Mouse (Mus musculus) forebrain, embryonic 14.5 days (tissue): ENCODE measurements around the gene Ppp5c. TPM values are rescaled to one million over a fixed set of nuclear protein-coding genes. Genes with fewer than 3 reads are reported as not detected.

ENCODE experiments used
- ATAC-seq: fragments of 200-750 bp; cut with Nextera tagmentation; 2 replicates; pipeline ENCODE4 v1.8.0; 2017; ENCODE audit warnings: mild to moderate bottlenecking, moderate library complexity
- DNase-seq: peaks from one replicate; pipeline ENCODE4 v3.0.0-alpha.2; 2015; ENCODE audit warnings: low spot score
- H3K27ac ChIP-seq: fragments of 300-500 bp; sonication (generic); 2 replicates; pipeline ENCODE4 v1.5.1; 2014; ENCODE audit warnings: low read depth, mild to moderate bottlenecking, control low read depth, low read length, moderate library complexity
- H3K27me3 ChIP-seq: fragments of 300-500 bp; sonication (generic); replicated peaks from 2 replicates; pipeline ENCODE4 v1.6.1; 2014; ENCODE audit warnings: low read length, control low read depth, mixed read lengths; ENCODE audit not compliant: control insufficient read depth, insufficient read depth
- H3K36me3 ChIP-seq: fragments of 300-500 bp; sonication (generic); 2 replicates; pipeline ENCODE4 v1.6.1; 2014; ENCODE audit warnings: low read length, control low read depth; ENCODE audit not compliant: control insufficient read depth, insufficient read depth
- H3K4me1 ChIP-seq: fragments of 300-500 bp; sonication (generic); 2 replicates; pipeline ENCODE4 v1.6.1; 2014; ENCODE audit warnings: antibody characterized with exemption, low read length, control low read depth; ENCODE audit not compliant: control insufficient read depth, insufficient read depth
- H3K4me2 ChIP-seq: fragments of 300-500 bp; sonication (generic); 2 replicates; pipeline ENCODE4 v1.6.1; 2014; ENCODE audit warnings: mild to moderate bottlenecking, control low read depth, low read length
- H3K4me3 ChIP-seq: fragments of 300-500 bp; sonication (generic); 2 replicates; pipeline ENCODE4 v1.5.1; 2014; ENCODE audit warnings: low read depth, low read length, control low read depth
- H3K9ac ChIP-seq: fragments of 300-500 bp; sonication (generic); 2 replicates; pipeline ENCODE4 v1.6.1; 2014; ENCODE audit warnings: mild to moderate bottlenecking, low read length, control low read depth, moderate library complexity
- H3K9me3 ChIP-seq: fragments of 300-500 bp; sonication (generic); replicated peaks from 2 replicates; pipeline ENCODE4 v1.6.1; 2016; ENCODE audit warnings: low read length, control low read depth, mixed read lengths; ENCODE audit not compliant: control insufficient read depth
- WGBS: fragments of 180-500 bp; shearing (Covaris S2); extraction: QIAGEN DNeasy Blood & Tissue Kit; methylation state at CpG from one replicate; pipeline ENCODE4 v1.1.7; 2014; 5-methylcytosine and 5-hydroxymethylcytosine counted together
- polyA plus RNA-seq: library from polyadenylated mRNA; unstranded; fragments of >200 nt; fragmentation: Nextera tagmentation; extraction: Ambion mirVana; gene quantifications from 2 replicates; pipeline ENCODE4 v1.2.1, GENCODE M21; 2014

Ppp5c gene
- polyA plus RNA-seq, 1 experiment from 2014 or later, result 112 TPM

DNA sequence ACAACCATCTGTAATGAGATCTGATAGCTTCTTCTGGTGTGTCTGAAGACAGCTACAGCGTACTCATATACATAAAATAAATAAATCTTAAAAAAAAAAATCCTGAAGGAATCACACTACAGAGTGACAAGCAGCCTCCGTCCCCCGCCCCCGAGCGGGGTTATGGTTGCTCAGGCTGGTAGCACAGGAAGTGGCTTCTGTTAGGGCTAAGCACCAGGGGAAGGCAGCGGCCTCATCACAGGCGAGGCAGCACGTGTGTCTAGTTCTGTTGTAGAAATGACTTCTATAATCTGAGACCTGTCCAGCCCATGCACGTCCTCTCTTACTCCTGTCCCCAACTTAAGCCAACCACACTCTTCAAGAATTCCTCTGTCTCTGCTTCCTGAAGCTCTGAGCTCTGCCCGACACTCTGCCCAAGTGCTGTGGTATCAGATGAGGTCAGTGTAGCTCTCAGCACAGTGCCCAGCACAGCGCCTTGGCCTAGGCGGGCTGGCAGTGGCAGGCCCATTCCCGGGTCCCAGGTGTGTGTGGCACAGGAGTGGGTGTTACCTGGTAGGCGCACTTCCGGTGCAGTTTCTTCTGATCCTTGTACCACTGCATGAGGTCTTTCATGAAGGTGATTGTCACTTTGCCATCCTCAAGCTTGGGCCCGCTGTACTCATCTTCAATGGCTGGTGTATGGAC, 18.3 kb downstream of the Ppp5c start:
- Histone ChIP-seq H3K4me3 (no peak overlapping the region), H3K27me3 (no peaks in the 10 kb centered on the region), H3K27ac (no peak overlapping the region), H3K9me3 (no peaks in the 10 kb centered on the region), H3K36me3 (peaks cover 100% of the 10 kb centered on the region), H3K4me1 (no peaks in the 10 kb centered on the region), H3K9ac (no peak overlapping the region), H3K4me2 (no peak overlapping the region)
- DNase-seq, result no peak
- WGBS, result 94% methylated on average over 16 of the region's 16 CpGs
- no peak for ATAC-seq

DNA sequence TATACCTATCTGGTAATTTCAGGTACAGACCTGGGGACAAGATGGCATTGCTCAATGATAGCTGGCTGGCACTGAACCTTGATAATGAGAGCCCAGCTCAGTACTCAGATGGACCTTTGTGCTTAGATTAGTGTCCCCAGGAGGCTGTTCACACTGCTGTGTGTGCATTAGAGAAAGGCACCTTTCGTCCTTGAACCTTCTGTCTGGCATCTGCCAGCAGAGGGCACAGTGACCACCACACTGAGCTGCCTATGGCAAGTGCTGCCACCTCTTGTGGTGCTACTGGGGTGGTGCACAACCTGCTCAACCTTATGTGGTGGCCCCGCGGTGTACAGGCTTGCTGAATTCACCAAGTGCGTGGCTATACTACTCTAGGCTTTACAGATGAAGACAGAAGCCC, 20.4 kb downstream of the Ppp5c start:
- H3K27ac ChIP-seq, result no peak overlapping the region
- H3K27me3 ChIP-seq, result no peaks in the 10 kb centered on the region
- H3K4me1 ChIP-seq, result no peaks in the 10 kb centered on the region
- WGBS, result 80% methylated on average over 4 of the region's 4 CpGs
- ATAC-seq (no peak), DNase-seq (peak; percentile 31)
- peaks cover 94% of the 10 kb centered on the region for H3K36me3 ChIP-seq
- H3K4me2 ChIP-seq, result no peak overlapping the region
- H3K9ac ChIP-seq, result no peak overlapping the region
- no peaks in the 10 kb centered on the region for H3K9me3 ChIP-seq
- H3K4me3 ChIP-seq, result no peak overlapping the region

DNA sequence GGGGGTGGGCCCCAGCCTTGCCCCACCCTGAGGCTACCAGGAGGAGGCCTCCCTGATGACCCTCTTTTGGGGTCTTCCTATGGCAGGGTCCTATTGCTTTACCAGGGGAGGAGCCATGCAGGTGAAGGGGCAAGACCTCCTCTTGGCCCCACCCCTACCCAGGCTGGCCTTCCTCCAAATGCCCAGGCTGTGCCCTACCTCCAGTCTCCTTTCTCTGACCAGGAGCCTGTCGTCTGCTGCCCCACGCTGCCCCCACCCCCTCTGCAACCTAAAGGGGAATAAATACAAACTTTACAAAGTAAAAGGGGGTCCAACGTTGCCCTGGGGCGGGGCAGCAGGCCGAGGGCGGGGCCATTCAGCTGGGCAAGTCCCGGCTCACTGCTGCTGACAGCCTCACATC, 23.0 kb downstream of the Ppp5c start:
- no peak overlapping the region for H3K4me3 ChIP-seq
- DNase-seq (no peak), ATAC-seq (no peak)
- H3K36me3 ChIP-seq, result peaks cover 69% of the 10 kb centered on the region
- no peak overlapping the region for H3K4me2 ChIP-seq
- no peaks in the 10 kb centered on the region for H3K27me3 ChIP-seq
- WGBS, result 85% methylated on average over 7 of the region's 7 CpGs
- H3K4me1 ChIP-seq, result no peaks in the 10 kb centered on the region
- no peak overlapping the region for H3K9ac ChIP-seq
- no peaks in the 10 kb centered on the region for H3K9me3 ChIP-seq
- H3K27ac ChIP-seq, result no peak overlapping the region

DNA sequence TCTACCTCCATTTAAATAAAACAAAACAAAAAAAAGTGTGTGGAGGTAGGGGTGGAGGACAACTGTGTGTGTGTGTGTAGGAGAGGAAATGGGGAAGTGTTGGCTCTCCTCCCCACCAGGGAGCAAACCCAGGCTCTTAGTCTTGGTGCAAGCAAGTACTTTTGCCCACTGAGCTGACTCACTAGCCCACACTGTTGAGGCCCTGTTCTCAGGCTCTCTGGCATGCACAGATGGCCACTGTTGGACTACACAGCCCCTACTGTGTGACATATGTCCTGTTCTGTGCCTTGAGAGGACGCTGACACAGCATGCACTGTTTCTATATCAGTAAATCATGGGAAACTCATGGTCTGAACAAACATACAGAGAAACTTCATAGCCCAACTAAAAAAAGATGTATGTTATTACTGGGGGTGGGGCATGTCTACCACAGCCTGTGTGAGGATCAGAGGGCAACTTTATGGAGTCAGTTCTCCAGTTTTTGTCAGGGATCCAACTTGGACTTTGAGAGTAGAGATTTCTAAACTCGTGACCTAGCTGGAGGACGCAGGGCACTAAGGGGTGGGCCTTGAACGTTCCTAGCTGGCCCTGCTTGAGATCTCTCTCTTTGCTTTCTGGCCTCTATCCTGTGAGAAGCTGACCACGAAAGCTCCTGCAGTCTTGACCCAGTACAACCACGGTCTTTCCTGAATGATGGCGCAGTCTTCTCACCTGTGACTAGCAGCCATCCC, 24.3 kb downstream of the Ppp5c start:
- Histone ChIP-seq H3K9me3 (no peaks in the 10 kb centered on the region), H3K4me3 (no peak overlapping the region), H3K9ac (no peak overlapping the region), H3K27me3 (no peaks in the 10 kb centered on the region), H3K27ac (0 out of 2 replicates have a peak overlapping the region, but pooled peaks have one; percentile 6), H3K4me1 (no peaks in the 10 kb centered on the region), H3K4me2 (no peak overlapping the region), H3K36me3 (peaks cover 55% of the 10 kb centered on the region)
- DNase-seq, result no peak
- no peak for ATAC-seq
- 89% methylated on average over 7 of the region's 7 CpGs for WGBS

DNA sequence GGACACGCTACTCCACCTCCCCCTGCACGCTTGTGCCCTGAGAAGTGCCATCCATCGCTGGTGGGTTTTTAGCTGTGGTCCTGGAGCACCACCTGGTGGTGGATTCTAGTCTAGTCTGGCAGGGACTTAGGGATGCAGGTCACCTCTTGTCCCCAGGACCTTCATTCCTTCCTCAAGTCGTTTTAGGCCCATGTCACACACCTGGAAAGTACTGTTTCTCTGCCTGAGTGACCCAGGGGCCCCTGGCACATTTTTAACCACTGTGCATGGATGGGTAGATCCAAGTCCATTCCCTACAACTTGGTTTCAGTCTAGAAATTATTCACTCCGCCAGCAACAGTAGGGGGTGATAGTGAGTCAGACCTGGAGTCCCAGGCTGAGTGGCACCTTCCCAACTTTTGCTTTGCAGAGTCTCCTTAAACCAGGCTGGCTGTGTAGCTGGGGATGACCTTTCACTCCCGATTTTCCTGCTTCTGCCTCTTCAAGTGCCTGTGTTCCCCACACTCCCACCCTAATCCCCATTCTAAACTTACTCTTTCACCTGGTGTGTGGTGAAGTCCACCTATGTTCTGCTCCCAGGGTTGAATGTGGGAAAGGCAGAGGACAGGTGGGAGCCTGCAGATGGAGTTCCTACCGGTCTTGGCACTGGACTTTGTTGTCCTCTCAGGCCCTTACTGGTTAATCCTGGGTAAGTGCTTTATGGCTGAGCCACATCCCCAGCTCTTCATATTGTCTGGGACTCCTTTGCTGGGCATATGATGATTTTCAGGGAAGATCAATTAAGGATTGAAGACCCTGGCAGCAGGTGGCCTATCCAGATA, 25.1 kb downstream of the Ppp5c start:
- Histone ChIP-seq H3K4me1 (no peaks in the 10 kb centered on the region), H3K9me3 (no peaks in the 10 kb centered on the region), H3K27me3 (no peaks in the 10 kb centered on the region), H3K27ac (no peak overlapping the region), H3K36me3 (peaks cover 47% of the 10 kb centered on the region), H3K9ac (no peak overlapping the region), H3K4me3 (no peak overlapping the region), H3K4me2 (no peak overlapping the region)
- peak; percentile 80 for ATAC-seq
- DNase-seq, result peak; percentile 89
- WGBS, result 13% methylated on average over 7 of the region's 7 CpGs

DNA sequence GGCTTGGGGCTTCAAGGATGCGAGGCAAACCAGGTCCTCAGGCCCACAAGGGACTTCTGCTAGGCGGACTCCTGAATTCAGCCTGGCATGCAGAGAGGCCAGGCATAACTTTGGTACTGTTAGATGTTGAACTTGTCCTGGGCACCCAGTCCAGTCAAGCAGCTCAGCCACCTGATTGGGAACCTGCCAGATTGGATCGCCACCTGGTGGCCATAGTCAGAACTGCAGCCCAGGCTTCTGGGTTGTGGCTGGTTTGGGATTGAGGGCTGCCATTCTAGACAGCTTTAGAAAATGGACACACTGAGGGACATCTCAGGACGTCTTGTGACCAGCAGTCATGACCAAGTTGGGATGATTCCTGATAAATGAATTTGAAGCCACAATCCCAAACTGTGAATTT, 28.1 kb downstream of the Ppp5c start:
- no peak overlapping the region for H3K27ac ChIP-seq
- H3K36me3 ChIP-seq, result peaks cover 18% of the 10 kb centered on the region
- no peak overlapping the region for H3K4me2 ChIP-seq
- H3K27me3 ChIP-seq, result no peaks in the 10 kb centered on the region
- WGBS, result 23% methylated on average over 4 of the region's 4 CpGs
- H3K4me1 ChIP-seq, result 0 out of 2 replicates have a peak, but pooled peaks cover 2% of the 10 kb centered on the region
- no peaks in the 10 kb centered on the region for H3K9me3 ChIP-seq
- ATAC-seq, result no peak
- H3K9ac ChIP-seq, result no peak overlapping the region
- DNase-seq, result peak; percentile 78
- H3K4me3 ChIP-seq, result no peak overlapping the region

DNA sequence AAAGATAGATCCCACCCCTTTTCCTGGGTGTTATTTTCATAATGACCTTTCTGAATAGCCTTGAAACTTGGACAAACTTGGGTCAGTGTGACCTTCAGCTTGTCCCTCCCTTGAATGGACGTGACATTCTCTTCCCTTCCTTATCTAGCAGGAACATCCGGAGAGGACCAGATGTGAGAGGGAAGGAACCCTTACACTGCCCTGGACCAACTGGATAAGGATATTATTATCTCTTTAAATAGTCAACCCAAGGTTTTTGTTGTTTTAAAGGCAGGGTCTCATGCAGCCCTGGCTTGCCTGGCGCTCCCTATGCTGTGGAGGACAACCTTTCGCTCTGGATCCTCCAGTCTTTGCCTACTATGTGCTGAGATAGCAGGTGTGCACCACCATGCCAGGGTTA, 28.5 kb downstream of the Ppp5c start:
- no peak overlapping the region for H3K4me3 ChIP-seq
- no peaks in the 10 kb centered on the region for H3K9me3 ChIP-seq
- H3K9ac ChIP-seq, result no peak overlapping the region
- H3K4me1 ChIP-seq, result 0 out of 2 replicates have a peak, but pooled peaks cover 2% of the 10 kb centered on the region
- H3K27ac ChIP-seq, result no peak overlapping the region
- H3K4me2 ChIP-seq, result no peak overlapping the region
- DNase-seq, result no peak
- H3K36me3 ChIP-seq, result peaks cover 14% of the 10 kb centered on the region
- 74% methylated on average over 4 of the region's 4 CpGs for WGBS
- no peak for ATAC-seq
- no peaks in the 10 kb centered on the region for H3K27me3 ChIP-seq

DNA sequence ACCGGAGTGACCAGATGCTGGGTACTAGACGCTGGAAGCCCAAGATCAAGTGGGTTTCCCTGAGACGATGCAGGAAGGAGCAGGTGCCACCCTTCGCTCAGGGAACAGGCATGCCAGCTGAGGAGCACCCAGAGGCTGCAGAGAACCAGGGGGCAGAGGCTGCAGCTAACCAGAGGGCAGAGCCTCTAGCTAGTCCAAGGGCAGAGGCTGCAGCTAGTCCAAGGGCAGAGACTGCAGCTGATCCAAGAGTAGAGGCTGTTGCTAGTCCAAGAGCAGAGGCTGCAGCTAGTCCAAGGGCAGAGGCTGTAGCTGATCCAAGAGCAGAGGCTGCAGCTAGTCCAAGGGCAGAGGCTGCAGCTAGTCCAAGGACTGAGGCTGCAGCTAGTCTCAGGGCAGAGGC, 32.4 kb downstream of the Ppp5c start:
- Histone ChIP-seq H3K4me3 (peak overlapping the region; percentile 39; the same call in 1 of the 2 replicates), H3K9me3 (no peaks in the 10 kb centered on the region), H3K36me3 (no peaks in the 10 kb centered on the region), H3K4me2 (peak overlapping the region; percentile 49), H3K4me1 (peaks cover 14% of the 10 kb centered on the region), H3K27me3 (no peaks in the 10 kb centered on the region), H3K27ac (no peak overlapping the region; the same call in 1 of the 2 replicates), H3K9ac (peak overlapping the region; percentile 69; the same call in 1 of the 2 replicates)
- DNase-seq, result no peak
- ATAC-seq, result no peak
- WGBS, result 83% methylated on average over 4 of the region's 4 CpGs
